Mouse (Mus musculus): ENCODE measurements around the gene C530008M17Rik.

The C530008M17Rik gene

GRCm38 (mm10) chr5:76656212-76656611, at the start of gene C530008M17Rik:
C530008M17Rik (plus strand) TSS chr5:76656512.
- DNase-seq (ENCODE audit: low spot score): no peak

- no peak for DNase-seq (ENCODE audit: low spot score)
Measured at GRCm38 (mm10) chr5:76609702-76610370, 46.5 kb upstream of the C530008M17Rik start.

GRCm38 (mm10) chr5:76612867-76613499, 43.3 kb upstream of the C530008M17Rik start:
- DNase-seq (ENCODE audit: low spot score): no peak

GRCm38 (mm10) chr5:76615276-76615675, 41.0 kb upstream of the C530008M17Rik start:
- no peak for DNase-seq (ENCODE audit: low spot score)

GRCm38 (mm10) chr5:76616196-76616747, 40.0 kb upstream of the C530008M17Rik start:
- DNase-seq (ENCODE audit: low spot score): no peak

- DNase-seq (ENCODE audit: low spot score): no peak
Measured at GRCm38 (mm10) chr5:76618750-76619149, 37.6 kb upstream of the C530008M17Rik start.

GRCm38 (mm10) chr5:76623759-76624158, 32.6 kb upstream of the C530008M17Rik start:
- no peak for DNase-seq (ENCODE audit: low spot score)

- no peak for DNase-seq (ENCODE audit: low spot score)
Measured at GRCm38 (mm10) chr5:76627770-76628169, 28.5 kb upstream of the C530008M17Rik start.

GRCm38 (mm10) chr5:76634012-76634411, 22.3 kb upstream of the C530008M17Rik start:
- no peak for DNase-seq (ENCODE audit: low spot score)

GRCm38 (mm10) chr5:76635592-76635991, 20.7 kb upstream of the C530008M17Rik start:
- no peak for DNase-seq (ENCODE audit: low spot score)

GRCm38 (mm10) chr5:76642076-76642475, 14.2 kb upstream of the C530008M17Rik start:
- DNase-seq (ENCODE audit: low spot score): no peak

GRCm38 (mm10) chr5:76644234-76644633, 12.1 kb upstream of the C530008M17Rik start:
- no peak for DNase-seq (ENCODE audit: low spot score)

GRCm38 (mm10) chr5:76645091-76645868, 11.0 kb upstream of the C530008M17Rik start:
- no peak for DNase-seq (ENCODE audit: low spot score)

- DNase-seq (ENCODE audit: low spot score): no peak
Measured at GRCm38 (mm10) chr5:76649897-76650296, 6.4 kb upstream of the C530008M17Rik start.

- DNase-seq (ENCODE audit: low spot score): no peak
Measured at GRCm38 (mm10) chr5:76651151-76651725, 5.1 kb upstream of the C530008M17Rik start.

- DNase-seq (ENCODE audit: low spot score): no peak
Measured at GRCm38 (mm10) chr5:76657245-76658083, 1.2 kb downstream of the C530008M17Rik start.

GRCm38 (mm10) chr5:76658084-76658934, 2.0 kb downstream of the C530008M17Rik start:
- DNase-seq (ENCODE audit: low spot score): no peak

- DNase-seq (ENCODE audit: low spot score): no peak
Measured at GRCm38 (mm10) chr5:76659958-76660635, 3.8 kb downstream of the C530008M17Rik start.

- no peak for DNase-seq (ENCODE audit: low spot score)
Measured at GRCm38 (mm10) chr5:76661310-76661709, 5.0 kb downstream of the C530008M17Rik start.

GRCm38 (mm10) chr5:76664936-76665335, 8.6 kb downstream of the C530008M17Rik start:
- no peak for DNase-seq (ENCODE audit: low spot score)
